ENCODE assay signal across 14 mouse cellular contexts in genomic region chr5:88961351-88961761, GRCm38 (mm10).
DNase-seq lines count a peak whose midpoint lies in the region; ATAC-seq and TF ChIP-seq lines count a peak whose summit lies in the region.
"Had no signal": no experiment of that assay in that cellular context is flagged by ENCODE, and none has a peak within 500 bp of the region (broad histone marks: within the 10 kb centered on the region; RNA-seq: fewer than 3 reads in every experiment).

No protein-coding gene starts in this region.

- no peaks in the 10 kb centered on the region for H3K9me3 ChIP-seq in kidney, embryonic 16.5 days (ENCODE audit: low read length)
- H3K9me3 ChIP-seq in heart, embryonic 13.5 days: no peaks in the 10 kb centered on the region
- H3K9me3 ChIP-seq in embryonic facial prominence, embryonic 10.5 days: no peaks in the 10 kb centered on the region
- H3K9me3 ChIP-seq: hindbrain, embryonic 10.5 days; limb, embryonic 15.5 days; midbrain, embryonic 13.5 days had no signal

- no peak overlapping the region for H3K4me3 ChIP-seq in kidney, adult 2 months (ENCODE audit: insufficient read depth, low read depth, low read length)
- no peak overlapping the region for H3K4me3 ChIP-seq in kidney, embryonic 16.5 days (ENCODE audit: low read length)
- H3K4me3 ChIP-seq in brown adipose tissue, adult 24 weeks (ENCODE audit: insufficient read depth, low read depth, low read length): no peak overlapping the region
- no peak overlapping the region for H3K4me3 ChIP-seq in heart, embryonic 13.5 days
- no peak overlapping the region for H3K4me3 ChIP-seq in embryonic facial prominence, embryonic 10.5 days
- H3K4me3 ChIP-seq: hindbrain, embryonic 10.5 days; limb, embryonic 15.5 days; midbrain, embryonic 13.5 days had no signal

- 17% methylated on average over 7 of the region's 7 CpGs for WGBS in kidney, adult 2 months
- WGBS in kidney, embryonic 16.5 days: 66% methylated on average over 7 of the region's 7 CpGs
- 21% methylated on average over 7 of the region's 7 CpGs for WGBS in heart, embryonic 13.5 days
- 81% methylated on average over 7 of the region's 7 CpGs for WGBS in embryonic facial prominence, embryonic 10.5 days

- no peak for ATAC-seq in kidney, embryonic 16.5 days (ENCODE audit: low FRiP score, low TSS enrichment)
- ATAC-seq in heart, embryonic 13.5 days (ENCODE audit: extremely low read depth, insufficient number of reproducible peaks, low FRiP score, low TSS enrichment): no peak
- ATAC-seq: midbrain, embryonic 13.5 days had no signal

- H3K4me2 ChIP-seq in kidney, embryonic 16.5 days (replicated peaks; ENCODE audit: low read depth, low read length): no peak overlapping the region
- H3K4me2 ChIP-seq in heart, embryonic 13.5 days: no peak overlapping the region
- H3K4me2 ChIP-seq: limb, embryonic 15.5 days; midbrain, embryonic 13.5 days had no signal

- H3K4me1 ChIP-seq in kidney, adult 2 months (ENCODE audit: control insufficient read depth, insufficient read depth, low read length): peaks cover 13% of the 10 kb centered on the region; the same call in 1 of the 2 replicates
- H3K4me1 ChIP-seq in kidney, embryonic 16.5 days (ENCODE audit: insufficient read depth, low read length): no peaks in the 10 kb centered on the region
- no peaks in the 10 kb centered on the region for H3K4me1 ChIP-seq in brown adipose tissue, adult 24 weeks (ENCODE audit: control insufficient read depth, insufficient read depth, insufficient read length, low read length)
- peaks cover 18% of the 10 kb centered on the region for H3K4me1 ChIP-seq in heart, embryonic 13.5 days
- H3K4me1 ChIP-seq in embryonic facial prominence, embryonic 10.5 days: no peaks in the 10 kb centered on the region
- H3K4me1 ChIP-seq: hindbrain, embryonic 10.5 days; limb, embryonic 15.5 days; midbrain, embryonic 13.5 days had no signal

- no peaks in the 10 kb centered on the region for H3K27me3 ChIP-seq in kidney, adult 2 months (replicated peaks; ENCODE audit: control insufficient read depth, insufficient read depth, low read length)
- no peaks in the 10 kb centered on the region for H3K27me3 ChIP-seq in kidney, embryonic 16.5 days (ENCODE audit: insufficient read depth, low read length)
- H3K27me3 ChIP-seq in heart, embryonic 13.5 days (replicated peaks): no peaks in the 10 kb centered on the region
- H3K27me3 ChIP-seq in embryonic facial prominence, embryonic 10.5 days (replicated peaks; ENCODE audit: low read depth, poor library complexity, severe bottlenecking): no peaks in the 10 kb centered on the region
- H3K27me3 ChIP-seq: CH12.LX; limb, embryonic 15.5 days; midbrain, embryonic 13.5 days had no signal

- TF ChIP-seq POLR2A in kidney, adult 2 months (IDR thresholded peaks at IDR 0.05; ENCODE audit: low read depth, low read length): no peak

- TF ChIP-seq CTCF in kidney, adult 2 months (conservative IDR thresholded peaks at IDR 0.05; ENCODE audit: insufficient read depth, insufficient read length, low read depth, low read length): no peak

- H3K9ac ChIP-seq in kidney, embryonic 16.5 days (replicated peaks; ENCODE audit: low read length): no peak overlapping the region
- H3K9ac ChIP-seq in heart, embryonic 13.5 days: no peak overlapping the region
- H3K9ac ChIP-seq: limb, embryonic 15.5 days; midbrain, embryonic 13.5 days had no signal

- H3K36me3 ChIP-seq in kidney, adult 2 months (ENCODE audit: control insufficient read depth, insufficient read depth, low read length): no peaks in the 10 kb centered on the region
- H3K36me3 ChIP-seq in kidney, embryonic 16.5 days (ENCODE audit: insufficient read depth, low read length): no peaks in the 10 kb centered on the region
- H3K36me3 ChIP-seq in heart, embryonic 13.5 days: no peaks in the 10 kb centered on the region
- no peaks in the 10 kb centered on the region for H3K36me3 ChIP-seq in embryonic facial prominence, embryonic 10.5 days (replicated peaks)
- H3K36me3 ChIP-seq: hindbrain, embryonic 10.5 days; limb, embryonic 15.5 days; midbrain, embryonic 13.5 days had no signal

- H3K27ac ChIP-seq in kidney, adult 2 months (ENCODE audit: insufficient read depth, low read depth, low read length): peak overlapping the region; percentile 93
- H3K27ac ChIP-seq in kidney, embryonic 16.5 days (ENCODE audit: low read length): no peak overlapping the region
- H3K27ac ChIP-seq in brown adipose tissue, adult 24 weeks (replicated peaks; ENCODE audit: low read depth, low read length): peak overlapping the region; percentile 5
- H3K27ac ChIP-seq in heart, embryonic 13.5 days (replicated peaks): peak overlapping the region; percentile 62
- H3K27ac ChIP-seq in embryonic facial prominence, embryonic 10.5 days (replicated peaks): no peak overlapping the region
- H3K27ac ChIP-seq: hindbrain, embryonic 10.5 days; limb, embryonic 15.5 days; midbrain, embryonic 13.5 days had no signal

- peak; percentile 90 for DNase-seq in kidney, adult 2 months
- DNase-seq in kidney, postnatal 36 days: peak; percentile 52 to 84
- DNase-seq in embryonic facial prominence, embryonic 10.5 days (ENCODE audit: low spot score): no peak
- no peak for DNase-seq in cerebellum, postnatal 10 days
- DNase-seq: cerebellum, adult 11 months; spleen, adult 18-20 months; thymus, postnatal 25 days had no signal

Comparison
In these comparisons a context has a peak if more than half of its experiments do, and no peak if none do; other contexts are left out.
1. H3K27ac ChIP-seq: peak in kidney, adult 2 months (single experiment), brown adipose tissue, adult 24 weeks (single experiment) and heart, embryonic 13.5 days (single experiment); none in kidney, embryonic 16.5 days (single experiment) and embryonic facial prominence, embryonic 10.5 days (single experiment).
2. DNase-seq: peak in kidney, adult 2 months (single experiment) and kidney, postnatal 36 days (2 of 2); none in embryonic facial prominence, embryonic 10.5 days (single experiment) and cerebellum, postnatal 10 days (0 of 2).